20 mouse cellular contexts compared by ENCODE assay signal in genomic region chr1:153563675-153564074, GRCm38 (mm10). TPM values are rescaled to one million over a fixed set of nuclear protein-coding genes. Genes with fewer than 3 reads are reported as not detected.
A peak's percentile ranks its signal among the peaks of the same experiment; 100 is the strongest.
DNase-seq lines count a peak whose midpoint lies in the region; ATAC-seq and TF ChIP-seq lines count a peak whose summit lies in the region.
"Had no signal": no experiment of that assay in that cellular context is flagged by ENCODE, and none has a peak within 500 bp of the region (broad histone marks: within the 10 kb centered on the region; RNA-seq: fewer than 3 reads in every experiment).

No protein-coding gene starts in this region.

- TF ChIP-seq POLR2A in kidney, adult 2 months (IDR thresholded peaks at IDR 0.05; ENCODE audit: low read depth, low read length): no peak

- WGBS in kidney, adult 2 months: 73% methylated on average over 2 of the region's 2 CpGs
- WGBS in midbrain, postnatal 0 days: 51% methylated on average over 2 of the region's 2 CpGs
- 58% methylated on average over 2 of the region's 2 CpGs for WGBS in midbrain, embryonic 16.5 days

- no peaks in the 10 kb centered on the region for H3K27me3 ChIP-seq in kidney, adult 2 months (replicated peaks; ENCODE audit: control insufficient read depth, insufficient read depth, low read length)
- no peaks in the 10 kb centered on the region for H3K27me3 ChIP-seq in midbrain, postnatal 0 days (ENCODE audit: insufficient read depth, low read length)
- H3K27me3 ChIP-seq in midbrain, embryonic 16.5 days (ENCODE audit: control insufficient read depth, insufficient read depth, low read depth, low read length): no peaks in the 10 kb centered on the region
- H3K27me3 ChIP-seq: forebrain, embryonic 15.5 days; limb, embryonic 12.5 days; midbrain, embryonic 13.5 days had no signal

- H3K9me3 ChIP-seq in midbrain, postnatal 0 days (ENCODE audit: low read length): no peaks in the 10 kb centered on the region
- no peaks in the 10 kb centered on the region for H3K9me3 ChIP-seq in midbrain, embryonic 16.5 days (replicated peaks; ENCODE audit: control insufficient read depth, low read length, poor library complexity, severe bottlenecking)
- H3K9me3 ChIP-seq in ES-E14 (ENCODE audit: control insufficient read depth, insufficient read depth, low read depth, low read length): no peaks in the 10 kb centered on the region
- H3K9me3 ChIP-seq: embryonic facial prominence, embryonic 10.5 days; forebrain, embryonic 15.5 days; G1E; hindbrain, embryonic 12.5 days; limb, embryonic 12.5 days; midbrain, embryonic 13.5 days had no signal

- in situ Hi-C loops in ES-E14 (cut with MboI; ENCODE audit: low sequenced_read_pairs in 2 of 2, unreplicated experiment in 2 of 2): loop anchor here (5.0 kb wide), 1 partner anchor 184 kb away; the partner anchor contains the start of gene Rnasel (in 2 of the 2)

- no peak overlapping the region for H3K9ac ChIP-seq in midbrain, postnatal 0 days (replicated peaks; ENCODE audit: low read length, poor library complexity, severe bottlenecking)
- no peak overlapping the region for H3K9ac ChIP-seq in midbrain, embryonic 16.5 days (ENCODE audit: low read depth, low read length)
- H3K9ac ChIP-seq in ES-E14 (ENCODE audit: insufficient read depth, low read depth, low read length, poor library complexity, severe bottlenecking): no peak overlapping the region
- H3K9ac ChIP-seq: forebrain, embryonic 15.5 days; hindbrain, embryonic 12.5 days; limb, embryonic 12.5 days; midbrain, embryonic 13.5 days had no signal

- no peaks in the 10 kb centered on the region for H3K36me3 ChIP-seq in kidney, adult 2 months (ENCODE audit: control insufficient read depth, insufficient read depth, low read length)
- H3K36me3 ChIP-seq in midbrain, postnatal 0 days (ENCODE audit: insufficient read depth, low read length): no peaks in the 10 kb centered on the region
- no peaks in the 10 kb centered on the region for H3K36me3 ChIP-seq in midbrain, embryonic 16.5 days (ENCODE audit: control insufficient read depth, insufficient read depth, low read length)
- H3K36me3 ChIP-seq in ES-E14 (ENCODE audit: control insufficient read depth, insufficient read depth, low read length, poor library complexity, severe bottlenecking): no peaks in the 10 kb centered on the region
- H3K36me3 ChIP-seq: embryonic facial prominence, embryonic 10.5 days; forebrain, embryonic 15.5 days; G1E; hindbrain, embryonic 12.5 days; limb, embryonic 12.5 days; midbrain, embryonic 13.5 days had no signal

- ATAC-seq in midbrain, postnatal 0 days (ENCODE audit: low FRiP score): no peak
- ATAC-seq in midbrain, embryonic 16.5 days: no peak
- ATAC-seq: forebrain, embryonic 15.5 days; midbrain, embryonic 13.5 days had no signal

- no peak for DNase-seq in kidney, adult 2 months
- no peak for DNase-seq in kidney, adult 18-20 months
- no peak for DNase-seq in midbrain, postnatal 0 days (ENCODE audit: low spot score)
- peak; percentile 35 for DNase-seq in ES-E14 (ENCODE audit: low read depth, low spot score)
- DNase-seq in induced T-regulatory cell, adult 2 months (ENCODE audit: low read depth): peak; percentile 37
- DNase-seq in urinary bladder, adult 18-20 months (ENCODE audit: low spot score in 2 of 2): no peak
- DNase-seq in c-Kit-positive CD71-positive TER-119-positive erythroid progenitor cells, embryonic 14.5 days (ENCODE audit: low spot score): no peak
- DNase-seq: kidney, postnatal 14 days; layer of hippocampus, adult 9-11 months; lung, adult 2 months; thymus, postnatal 14 days had no signal

- H3K27ac ChIP-seq in kidney, adult 2 months (ENCODE audit: insufficient read depth, low read depth, low read length): no peak overlapping the region
- H3K27ac ChIP-seq in midbrain, postnatal 0 days (ENCODE audit: low read depth, low read length): no peak overlapping the region
- no peak overlapping the region for H3K27ac ChIP-seq in midbrain, embryonic 16.5 days (ENCODE audit: low read length)
- H3K27ac ChIP-seq in ES-E14 (ENCODE audit: insufficient read depth, low read depth, low read length, poor library complexity, severe bottlenecking): no peak overlapping the region
- H3K27ac ChIP-seq: embryonic facial prominence, embryonic 10.5 days; forebrain, embryonic 15.5 days; hindbrain, embryonic 12.5 days; limb, embryonic 12.5 days; midbrain, embryonic 13.5 days had no signal

- no peak overlapping the region for H3K4me2 ChIP-seq in midbrain, postnatal 0 days (ENCODE audit: low read depth, low read length, poor library complexity, severe bottlenecking)
- no peak overlapping the region for H3K4me2 ChIP-seq in midbrain, embryonic 16.5 days (ENCODE audit: low read length)
- H3K4me2 ChIP-seq: forebrain, embryonic 15.5 days; hindbrain, embryonic 12.5 days; limb, embryonic 12.5 days; midbrain, embryonic 13.5 days had no signal

- H3K4me1 ChIP-seq in kidney, adult 2 months (ENCODE audit: control insufficient read depth, insufficient read depth, low read length): no peaks in the 10 kb centered on the region
- H3K4me1 ChIP-seq in midbrain, postnatal 0 days (ENCODE audit: insufficient read depth, low read length): no peaks in the 10 kb centered on the region
- no peaks in the 10 kb centered on the region for H3K4me1 ChIP-seq in midbrain, embryonic 16.5 days (ENCODE audit: control insufficient read depth, insufficient read depth, low read length)
- H3K4me1 ChIP-seq in ES-E14 (ENCODE audit: control insufficient read depth in 2 of 2, insufficient read depth in 2 of 2, low read length in 2 of 2, poor library complexity in 1 of 2): peaks cover 0 to 4% of the 10 kb centered on the region in 2 experiments; a peak in 2 of 4 replicates
- H3K4me1 ChIP-seq: embryonic facial prominence, embryonic 10.5 days; limb, embryonic 12.5 days; midbrain, embryonic 13.5 days had no signal

- H3K4me3 ChIP-seq in kidney, adult 2 months (ENCODE audit: insufficient read depth, low read depth, low read length): no peak overlapping the region
- H3K4me3 ChIP-seq in midbrain, postnatal 0 days (ENCODE audit: low read depth, low read length): no peak overlapping the region
- H3K4me3 ChIP-seq in midbrain, embryonic 16.5 days (ENCODE audit: low read depth, low read length): no peak overlapping the region
- no peak overlapping the region for H3K4me3 ChIP-seq in ES-E14 (ENCODE audit: insufficient read depth in 1 of 2, low read depth in 1 of 2, low read length in 2 of 2, poor library complexity in 1 of 2, severe bottlenecking in 1 of 2)
- H3K4me3 ChIP-seq: embryonic facial prominence, embryonic 10.5 days; erythroblast, embryonic 14.5 days; forebrain, embryonic 15.5 days; hindbrain, embryonic 12.5 days; limb, embryonic 12.5 days; midbrain, embryonic 13.5 days had no signal

- TF ChIP-seq CTCF in kidney, adult 2 months (conservative IDR thresholded peaks at IDR 0.05; ENCODE audit: insufficient read depth, insufficient read length, low read depth, low read length): peak; percentile 25; the same call in 1 of the 2 replicates
- peak; percentile 44 for TF ChIP-seq CTCF in midbrain, postnatal 0 days (IDR thresholded peaks at IDR 0.05)

TF ChIP-seq in ES-E14, 5 proteins besides CTCF, POLR2A, EP300 and RAD21:
- peak; percentile 70 for TF ChIP-seq ZC3H11A (IDR thresholded peaks at IDR 0.05; ENCODE audit: borderline replicate concordance, low read depth, low read length)
- TF ChIP-seq CHD2 (IDR thresholded peaks at IDR 0.05; ENCODE audit: low read depth, low read length): no peak
- TF ChIP-seq ZNF384 (IDR thresholded peaks at IDR 0.05; ENCODE audit: low read depth, low read length): no peak
- TF ChIP-seq MAFK (IDR thresholded peaks at IDR 0.05; ENCODE audit: insufficient read depth, low read depth, low read length): no peak

RNA-seq across cellular contexts. Expression of gene Npl, which starts 13.8 kb away (rescaled TPM):
- polyA plus RNA-seq in kidney, adult 2 months (2012; rRNA removed): 33.7 and 41.2 TPM in 2 replicates
- 8.1 and 11.6 TPM in 2 replicates for total RNA-seq in midbrain, postnatal 0 days (2014; rRNA removed)
- polyA plus RNA-seq in midbrain, postnatal 0 days (2015; fragmentation: Nextera tagmentation; extraction: Ambion mirVana): 12.0 and 12.3 TPM in 2 replicates
- 11.2 and 13.3 TPM in 2 replicates for polyA plus RNA-seq in midbrain, embryonic 16.5 days (2015; fragmentation: Nextera tagmentation; extraction: Ambion mirVana)
- 7.1 and 15.6 TPM in 2 replicates for total RNA-seq in ES-E14 (2012; rRNA removed)
- total RNA-seq: neutrophil, adult 5-6 weeks had no signal

Comparison
In these comparisons a context has a peak if more than half of its experiments do, and no peak if none do; other contexts are left out.
1. DNase-seq: peak in ES-E14 (single experiment) and induced T-regulatory cell, adult 2 months (single experiment); none in kidney, adult 2 months (single experiment), kidney, adult 18-20 months (single experiment), midbrain, postnatal 0 days (single experiment), urinary bladder, adult 18-20 months (0 of 2) and c-Kit-positive CD71-positive TER-119-positive erythroid progenitor cells, embryonic 14.5 days (single experiment).